Mouse (Mus musculus): ENCODE measurements around the gene S1pr5.

- TF ChIP-seq CTCF (IDR thresholded peaks at IDR 0.05; ENCODE audit: low read depth) (no peak), EP300 (IDR thresholded peaks at IDR 0.05; ENCODE audit: low read depth) (no peak)
Observed at GRCm38 (mm10) chr9:21244428-21245112, 3.7 kb downstream of the S1pr5 start.

Data from liver, postnatal 0 days (tissue).